Mouse (Mus musculus): ENCODE measurements around the gene BC051019. TPM values are rescaled to one million over a fixed set of nuclear protein-coding genes. Genes with fewer than 3 reads are reported as not detected.
A peak's percentile ranks its signal among the peaks of the same experiment; 100 is the strongest.

Gene BC051019
- total RNA-seq, 1 experiment: 1.3 TPM

GRCm38 (mm10) chr7:109690961-109691360, 32.7 kb downstream of the BC051019 start:
- TF ChIP-seq HCFC1 (IDR thresholded peaks at IDR 0.05; ENCODE audit: borderline replicate concordance, insufficient read depth, low read length) (no peak), MAFK (IDR thresholded peaks at IDR 0.05; ENCODE audit: insufficient read depth, low read depth, low read length) (no peak), ZNF384 (IDR thresholded peaks at IDR 0.05; ENCODE audit: low read depth, low read length) (no peak), ZC3H11A (IDR thresholded peaks at IDR 0.05; ENCODE audit: borderline replicate concordance, low read depth, low read length) (no peak), CHD2 (IDR thresholded peaks at IDR 0.05; ENCODE audit: low read depth, low read length) (no peak)
- H3K27ac ChIP-seq (ENCODE audit: insufficient read depth, low read depth, low read length, poor library complexity, severe bottlenecking): no peak overlapping the region
- H3K4me3 ChIP-seq (ENCODE audit: insufficient read depth in 1 of 2, low read depth in 1 of 2, low read length in 2 of 2, poor library complexity in 1 of 2, severe bottlenecking in 1 of 2): no peak overlapping the region
- in situ Hi-C loops (cut with MboI; ENCODE audit: low sequenced_read_pairs in 2 of 2, unreplicated experiment in 2 of 2): no loop called here
- no peak overlapping the region for H3K9ac ChIP-seq (ENCODE audit: insufficient read depth, low read depth, low read length, poor library complexity, severe bottlenecking)
- peaks cover 0 to 7% of the 10 kb centered on the region in 2 experiments; a peak in 1 of 4 replicates for H3K4me1 ChIP-seq (ENCODE audit: control insufficient read depth in 2 of 2, insufficient read depth in 2 of 2, low read length in 2 of 2, poor library complexity in 1 of 2)
- H3K9me3 ChIP-seq (ENCODE audit: control insufficient read depth, insufficient read depth, low read depth, low read length): no peaks in the 10 kb centered on the region
- no peaks in the 10 kb centered on the region for H3K36me3 ChIP-seq (ENCODE audit: control insufficient read depth, insufficient read depth, low read length, poor library complexity, severe bottlenecking)
- DNase-seq (ENCODE audit: low read depth, low spot score): no peak

GRCm38 (mm10) chr7:109690101-109690500, 33.5 kb downstream of the BC051019 start:
- no peaks in the 10 kb centered on the region for H3K9me3 ChIP-seq (ENCODE audit: control insufficient read depth, insufficient read depth, low read depth, low read length)
- no peak overlapping the region for H3K27ac ChIP-seq (ENCODE audit: insufficient read depth, low read depth, low read length, poor library complexity, severe bottlenecking)
- TF ChIP-seq ZNF384 (IDR thresholded peaks at IDR 0.05; ENCODE audit: low read depth, low read length): no peak
- TF ChIP-seq HCFC1 (IDR thresholded peaks at IDR 0.05; ENCODE audit: borderline replicate concordance, insufficient read depth, low read length): no peak
- no peak for TF ChIP-seq ZC3H11A (IDR thresholded peaks at IDR 0.05; ENCODE audit: borderline replicate concordance, low read depth, low read length)
- no peak for TF ChIP-seq MAFK (IDR thresholded peaks at IDR 0.05; ENCODE audit: insufficient read depth, low read depth, low read length)
- no peak for TF ChIP-seq CHD2 (IDR thresholded peaks at IDR 0.05; ENCODE audit: low read depth, low read length)

DNA sequence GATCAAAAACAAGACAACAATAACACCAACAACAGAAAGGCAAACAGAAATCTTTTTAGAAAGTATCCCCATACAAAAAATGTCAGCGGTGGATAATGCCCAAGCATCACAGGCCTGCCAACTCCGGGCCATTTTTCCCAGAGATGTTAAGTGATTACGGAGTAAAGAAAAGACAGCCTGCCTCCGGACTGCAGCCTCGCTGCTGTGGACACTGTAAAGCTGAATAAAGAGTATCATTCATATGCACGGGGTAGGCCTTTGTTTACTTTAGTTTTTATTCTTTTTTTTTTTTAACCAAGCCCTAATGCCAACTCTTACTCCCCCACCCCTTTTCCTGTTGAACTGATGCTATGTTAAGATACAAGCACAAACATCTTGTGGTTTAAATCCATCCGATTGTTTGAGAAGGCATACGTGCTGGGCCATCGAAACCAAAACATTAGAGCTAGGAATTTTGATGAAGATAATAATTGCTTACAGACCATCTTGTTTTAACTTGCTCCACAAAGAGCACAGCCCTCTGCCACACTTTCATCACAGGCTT, 37.0 kb downstream of the BC051019 start:
- Histone ChIP-seq H3K9ac (ENCODE audit: insufficient read depth, low read depth, low read length, poor library complexity, severe bottlenecking) (no peak overlapping the region), H3K9me3 (ENCODE audit: control insufficient read depth, insufficient read depth, low read depth, low read length) (no peaks in the 10 kb centered on the region), H3K4me1 (ENCODE audit: control insufficient read depth in 2 of 2, insufficient read depth in 2 of 2, low read length in 2 of 2, poor library complexity in 1 of 2) (peaks cover 0 to 7% of the 10 kb centered on the region in 2 experiments; a peak in 1 of 4 replicates), H3K4me3 (ENCODE audit: insufficient read depth in 1 of 2, low read depth in 1 of 2, low read length in 2 of 2, poor library complexity in 1 of 2, severe bottlenecking in 1 of 2) (no peak overlapping the region), H3K36me3 (ENCODE audit: control insufficient read depth, insufficient read depth, low read length, poor library complexity, severe bottlenecking) (no peaks in the 10 kb centered on the region), H3K27ac (ENCODE audit: insufficient read depth, low read depth, low read length, poor library complexity, severe bottlenecking) (no peak overlapping the region)
- TF ChIP-seq ZC3H11A (IDR thresholded peaks at IDR 0.05; ENCODE audit: borderline replicate concordance, low read depth, low read length) (no peak), ZNF384 (IDR thresholded peaks at IDR 0.05; ENCODE audit: low read depth, low read length) (no peak), CHD2 (IDR thresholded peaks at IDR 0.05; ENCODE audit: low read depth, low read length) (no peak), HCFC1 (IDR thresholded peaks at IDR 0.05; ENCODE audit: borderline replicate concordance, insufficient read depth, low read length) (no peak), MAFK (IDR thresholded peaks at IDR 0.05; ENCODE audit: insufficient read depth, low read depth, low read length) (no peak)
- DNase-seq (ENCODE audit: low read depth, low spot score): no peak
- in situ Hi-C loops (cut with MboI; ENCODE audit: low sequenced_read_pairs in 2 of 2, unreplicated experiment in 2 of 2): loop anchor here in 1 of 2 experiments (10.0 kb wide), 1 partner anchor 162 kb away; no protein-coding TSS in a partner anchor

More at GRCm38 (mm10) chr7:109690101-109690500, 33.5 kb downstream of the BC051019 start:
- Histone ChIP-seq H3K4me3 (ENCODE audit: insufficient read depth in 1 of 2, low read depth in 1 of 2, low read length in 2 of 2, poor library complexity in 1 of 2, severe bottlenecking in 1 of 2) (no peak overlapping the region), H3K36me3 (ENCODE audit: control insufficient read depth, insufficient read depth, low read length, poor library complexity, severe bottlenecking) (no peaks in the 10 kb centered on the region), H3K4me1 (ENCODE audit: control insufficient read depth in 2 of 2, insufficient read depth in 2 of 2, low read length in 2 of 2, poor library complexity in 1 of 2) (peaks cover 0 to 7% of the 10 kb centered on the region in 2 experiments; a peak in 1 of 4 replicates), H3K9ac (ENCODE audit: insufficient read depth, low read depth, low read length, poor library complexity, severe bottlenecking) (no peak overlapping the region)
- in situ Hi-C loops (cut with MboI; ENCODE audit: low sequenced_read_pairs in 2 of 2, unreplicated experiment in 2 of 2): no loop called here
- no peak for DNase-seq (ENCODE audit: low read depth, low spot score)

- Histone ChIP-seq H3K9ac (ENCODE audit: insufficient read depth, low read depth, low read length, poor library complexity, severe bottlenecking) (no peak overlapping the region), H3K27ac (ENCODE audit: insufficient read depth, low read depth, low read length, poor library complexity, severe bottlenecking) (no peak overlapping the region), H3K4me1 (ENCODE audit: control insufficient read depth in 2 of 2, insufficient read depth in 2 of 2, low read length in 2 of 2, poor library complexity in 1 of 2) (no peaks in the 10 kb centered on the region), H3K9me3 (ENCODE audit: control insufficient read depth, insufficient read depth, low read depth, low read length) (no peaks in the 10 kb centered on the region), H3K36me3 (ENCODE audit: control insufficient read depth, insufficient read depth, low read length, poor library complexity, severe bottlenecking) (no peaks in the 10 kb centered on the region), H3K4me3 (ENCODE audit: insufficient read depth in 1 of 2, low read depth in 1 of 2, low read length in 2 of 2, poor library complexity in 1 of 2, severe bottlenecking in 1 of 2) (no peak overlapping the region)
- in situ Hi-C loops (cut with MboI; ENCODE audit: low sequenced_read_pairs in 2 of 2, unreplicated experiment in 2 of 2): loop anchor here in 1 of 2 experiments (10.0 kb wide), 1 partner anchor 156 kb away; no protein-coding TSS in a partner anchor
- TF ChIP-seq CHD2 (IDR thresholded peaks at IDR 0.05; ENCODE audit: low read depth, low read length) (peak; percentile 57), ZNF384 (IDR thresholded peaks at IDR 0.05; ENCODE audit: low read depth, low read length) (no peak)
- DNase-seq (ENCODE audit: low read depth, low spot score): no peak
Observed at GRCm38 (mm10) chr7:109680879-109681278, 42.8 kb downstream of the BC051019 start.

All from ES-E14 (cell line).